ENCODE assay signal across 9 mouse cellular contexts in genomic region chr8:120547562-120547961, GRCm38 (mm10). TPM values are rescaled to one million over a fixed set of nuclear protein-coding genes. Genes with fewer than 3 reads are reported as not detected.
DNase-seq lines count a peak whose midpoint lies in the region; ATAC-seq and TF ChIP-seq lines count a peak whose summit lies in the region.
"Had no signal": no experiment of that assay in that cellular context is flagged by ENCODE, and none has a peak within 500 bp of the region (broad histone marks: within the 10 kb centered on the region; RNA-seq: fewer than 3 reads in every experiment).

No protein-coding gene starts in this region.

- DNase-seq in cerebellum, adult 11-12 months, result peak; percentile 73
- DNase-seq in cerebellum, adult 8-10 months, result no peak
- no peak for DNase-seq in layer of hippocampus, adult 2 months (ENCODE audit: low spot score in 2 of 2)
- no peak for DNase-seq in layer of hippocampus, postnatal 36 days
- DNase-seq in hindbrain, embryonic 14.5 days (ENCODE audit: low spot score), result no peak
- DNase-seq in midbrain, embryonic 11.5 days (ENCODE audit: low spot score, missing footprints), result no peak
- DNase-seq in right cerebral cortex, postnatal 4 days, result no peak

- H3K9ac ChIP-seq in hindbrain, embryonic 14.5 days, result peak overlapping the region; percentile 46; the same call in 1 of the 2 replicates
- H3K9ac ChIP-seq in midbrain, embryonic 11.5 days (ENCODE audit: low read length), result no peak overlapping the region
- H3K9ac ChIP-seq: limb, embryonic 15.5 days had no signal

- H3K36me3 ChIP-seq in hindbrain, embryonic 14.5 days (replicated peaks; ENCODE audit: control insufficient read depth, insufficient read depth), result no peaks in the 10 kb centered on the region
- no peaks in the 10 kb centered on the region for H3K36me3 ChIP-seq in midbrain, embryonic 11.5 days (ENCODE audit: control insufficient read depth, insufficient read depth, low read length)
- H3K36me3 ChIP-seq: limb, embryonic 15.5 days had no signal

- H3K9me3 ChIP-seq in hindbrain, embryonic 14.5 days (ENCODE audit: control insufficient read depth, low read length), result no peaks in the 10 kb centered on the region
- H3K9me3 ChIP-seq in midbrain, embryonic 11.5 days (ENCODE audit: control insufficient read depth, low read length), result no peaks in the 10 kb centered on the region
- H3K9me3 ChIP-seq: limb, embryonic 15.5 days had no signal

- H3K4me2 ChIP-seq in hindbrain, embryonic 14.5 days (replicated peaks), result peak overlapping the region; percentile 19; the same call in 1 of the 2 replicates
- no peak overlapping the region for H3K4me2 ChIP-seq in midbrain, embryonic 11.5 days
- H3K4me2 ChIP-seq: limb, embryonic 15.5 days had no signal

- TF ChIP-seq CTCF in layer of hippocampus, adult 2 months (conservative IDR thresholded peaks at IDR 0.05), result no peak

- no peak for ATAC-seq in hindbrain, embryonic 14.5 days (ENCODE audit: low FRiP score)
- no peak for ATAC-seq in midbrain, embryonic 11.5 days (ENCODE audit: low FRiP score)
- no peak for ATAC-seq in erythroblast, adult 5-6 weeks (replicated peaks; ENCODE audit: low FRiP score, poor library complexity, severe bottlenecking)

- peak overlapping the region; percentile 54; the same call in 1 of the 2 replicates for H3K4me3 ChIP-seq in layer of hippocampus, adult 2 months
- H3K4me3 ChIP-seq in hindbrain, embryonic 14.5 days (replicated peaks; ENCODE audit: low read length), result no peak overlapping the region
- no peak overlapping the region for H3K4me3 ChIP-seq in midbrain, embryonic 11.5 days (ENCODE audit: low read depth, low read length)
- H3K4me3 ChIP-seq: limb, embryonic 15.5 days had no signal

- no peaks in the 10 kb centered on the region for H3K27me3 ChIP-seq in hindbrain, embryonic 14.5 days (ENCODE audit: control insufficient read depth, insufficient read depth, low read length)
- no peaks in the 10 kb centered on the region for H3K27me3 ChIP-seq in midbrain, embryonic 11.5 days (ENCODE audit: control insufficient read depth, insufficient read depth, low read length)
- H3K27me3 ChIP-seq: limb, embryonic 15.5 days had no signal

- H3K4me1 ChIP-seq in hindbrain, embryonic 14.5 days (replicated peaks; ENCODE audit: control insufficient read depth, insufficient read depth, low read length), result peaks cover 81% of the 10 kb centered on the region
- H3K4me1 ChIP-seq in midbrain, embryonic 11.5 days (ENCODE audit: control insufficient read depth, insufficient read depth, low read length), result peaks cover 75% of the 10 kb centered on the region

- H3K27ac ChIP-seq in layer of hippocampus, adult 2 months, result peak overlapping the region; percentile 97
- peak overlapping the region; percentile 89; the same call in 1 of the 2 replicates for H3K27ac ChIP-seq in hindbrain, embryonic 14.5 days
- peak overlapping the region; percentile 87 for H3K27ac ChIP-seq in midbrain, embryonic 11.5 days (ENCODE audit: low read depth, low read length)
- H3K27ac ChIP-seq: limb, embryonic 15.5 days had no signal

- 69% methylated on average over 9 of the region's 9 CpGs for WGBS in hindbrain, embryonic 14.5 days
- 67% methylated on average over 9 of the region's 9 CpGs for WGBS in midbrain, embryonic 11.5 days

RNA-seq across cellular contexts. Expression of gene Gins2, which starts 41.5 kb away (rescaled TPM):
- 1 to 10 TPM; 5.2 to 6.2 TPM for total RNA-seq in layer of hippocampus, adult 2 months (2021)
- total RNA-seq in layer of hippocampus, postnatal 36 days (2021), result 1 to 10 TPM; 4.8 to 5.5 TPM
- 17.5 and 18.2 TPM in 2 replicates for polyA plus RNA-seq in hindbrain, embryonic 14.5 days (2014; fragmentation: Nextera tagmentation; extraction: Ambion mirVana)
- polyA plus RNA-seq in midbrain, embryonic 11.5 days (2014; fragmentation: Nextera tagmentation; extraction: Ambion mirVana), result 113 and 120 TPM in 2 replicates
- total RNA-seq in erythroblast, adult 5-6 weeks (2015; ENCODE audit: low replicate concordance), result 13.3 and 32.0 TPM in 2 replicates
- 4.3 and 14.3 TPM in 2 replicates for total RNA-seq in erythroblast, adult 5-6 weeks (2017; ENCODE audit: low replicate concordance)
